Mouse (Mus musculus): Measurements from ENCODE around the gene Zbtb24. TPM values are rescaled to one million over a fixed set of nuclear protein-coding genes. Genes with fewer than 3 reads are reported as not detected.
A peak's percentile ranks its signal among the peaks of the same experiment; 100 is the strongest.

Gene Zbtb24
- total and polyA plus RNA-seq, 2 experiments from 2014 or later, result 15.5 to 17.2 TPM

- no peak overlapping the region for H3K27ac ChIP-seq (ENCODE audit: low read depth, low read length)
- no peak overlapping the region for H3K9ac ChIP-seq (replicated peaks; ENCODE audit: low read length, poor library complexity, severe bottlenecking)
- no peaks in the 10 kb centered on the region for H3K9me3 ChIP-seq (ENCODE audit: low read length)
- H3K27me3 ChIP-seq (ENCODE audit: insufficient read depth, low read length), result no peaks in the 10 kb centered on the region
- H3K4me3 ChIP-seq (ENCODE audit: low read depth, low read length), result no peak overlapping the region
- H3K4me1 ChIP-seq (ENCODE audit: insufficient read depth, low read length), result no peaks in the 10 kb centered on the region
- WGBS, result 97% methylated on average over 3 of the region's 3 CpGs
- peaks cover 6% of the 10 kb centered on the region; the same call in 1 of the 2 replicates for H3K36me3 ChIP-seq (ENCODE audit: insufficient read depth, low read length)
- no peak for TF ChIP-seq CTCF (IDR thresholded peaks at IDR 0.05)
- DNase-seq (ENCODE audit: low spot score), result no peak
- no peak overlapping the region for H3K4me2 ChIP-seq (ENCODE audit: low read depth, low read length, poor library complexity, severe bottlenecking)
- no peak for ATAC-seq (ENCODE audit: low FRiP score)
These were observed 29.8 kb downstream of the Zbtb24 start for GRCm38 (mm10) chr10:41479961-41480360.

GRCm38 (mm10) chr10:41480938-41481880, 31.0 kb downstream of the Zbtb24 start:
- no peaks in the 10 kb centered on the region for H3K27me3 ChIP-seq (ENCODE audit: insufficient read depth, low read length)
- WGBS, result 76% methylated on average over 33 of the region's 33 CpGs
- H3K4me1 ChIP-seq (ENCODE audit: insufficient read depth, low read length), result no peaks in the 10 kb centered on the region
- H3K9ac ChIP-seq (replicated peaks; ENCODE audit: low read length, poor library complexity, severe bottlenecking), result no peak overlapping the region
- H3K4me3 ChIP-seq (ENCODE audit: low read depth, low read length), result no peak overlapping the region
- H3K4me2 ChIP-seq (ENCODE audit: low read depth, low read length, poor library complexity, severe bottlenecking), result no peak overlapping the region
- H3K36me3 ChIP-seq (ENCODE audit: insufficient read depth, low read length), result peaks cover 13% of the 10 kb centered on the region; the same call in 1 of the 2 replicates
- H3K9me3 ChIP-seq (ENCODE audit: low read length), result no peaks in the 10 kb centered on the region
- DNase-seq (ENCODE audit: low spot score), result no peak
- no peak for TF ChIP-seq CTCF (IDR thresholded peaks at IDR 0.05)
- no peak for ATAC-seq (ENCODE audit: low FRiP score)
- H3K27ac ChIP-seq (ENCODE audit: low read depth, low read length), result no peak overlapping the region

GRCm38 (mm10) chr10:41482446-41482845, 32.3 kb downstream of the Zbtb24 start:
- no peak overlapping the region for H3K9ac ChIP-seq (replicated peaks; ENCODE audit: low read length, poor library complexity, severe bottlenecking)
- ATAC-seq (ENCODE audit: low FRiP score), result no peak
- H3K36me3 ChIP-seq (ENCODE audit: insufficient read depth, low read length), result peaks cover 19% of the 10 kb centered on the region; the same call in 1 of the 2 replicates
- H3K4me3 ChIP-seq (ENCODE audit: low read depth, low read length), result no peak overlapping the region
- peak; percentile 41 for DNase-seq (ENCODE audit: low spot score)
- H3K4me1 ChIP-seq (ENCODE audit: insufficient read depth, low read length), result no peaks in the 10 kb centered on the region
- no peak overlapping the region for H3K27ac ChIP-seq (ENCODE audit: low read depth, low read length)
- H3K9me3 ChIP-seq (ENCODE audit: low read length), result no peaks in the 10 kb centered on the region
- WGBS, result 82% methylated on average over 7 of the region's 7 CpGs
- H3K4me2 ChIP-seq (ENCODE audit: low read depth, low read length, poor library complexity, severe bottlenecking), result no peak overlapping the region
- TF ChIP-seq CTCF (IDR thresholded peaks at IDR 0.05), result no peak
- no peaks in the 10 kb centered on the region for H3K27me3 ChIP-seq (ENCODE audit: insufficient read depth, low read length)

GRCm38 (mm10) chr10:41485778-41486177, 35.6 kb downstream of the Zbtb24 start:
- Histone ChIP-seq H3K9ac (replicated peaks; ENCODE audit: low read length, poor library complexity, severe bottlenecking) (no peak overlapping the region), H3K36me3 (ENCODE audit: insufficient read depth, low read length) (peaks cover 19% of the 10 kb centered on the region; the same call in 1 of the 2 replicates), H3K4me3 (ENCODE audit: low read depth, low read length) (no peak overlapping the region), H3K4me1 (ENCODE audit: insufficient read depth, low read length) (no peaks in the 10 kb centered on the region; the same call in none of the 2 replicates), H3K9me3 (ENCODE audit: low read length) (no peaks in the 10 kb centered on the region), H3K4me2 (ENCODE audit: low read depth, low read length, poor library complexity, severe bottlenecking) (no peak overlapping the region), H3K27me3 (ENCODE audit: insufficient read depth, low read length) (no peaks in the 10 kb centered on the region), H3K27ac (ENCODE audit: low read depth, low read length) (no peak overlapping the region)
- DNase-seq (ENCODE audit: low spot score) (no peak), ATAC-seq (ENCODE audit: low FRiP score) (no peak)
- 91% methylated on average over 16 of the region's 16 CpGs for WGBS
- TF ChIP-seq CTCF (IDR thresholded peaks at IDR 0.05), result no peak

- Histone ChIP-seq H3K4me2 (ENCODE audit: low read depth, low read length, poor library complexity, severe bottlenecking) (no peak overlapping the region), H3K9me3 (ENCODE audit: low read length) (no peaks in the 10 kb centered on the region), H3K36me3 (ENCODE audit: insufficient read depth, low read length) (peaks cover 19% of the 10 kb centered on the region; the same call in 1 of the 2 replicates), H3K27ac (ENCODE audit: low read depth, low read length) (no peak overlapping the region), H3K4me1 (ENCODE audit: insufficient read depth, low read length) (no peaks in the 10 kb centered on the region; the same call in none of the 2 replicates), H3K4me3 (ENCODE audit: low read depth, low read length) (no peak overlapping the region), H3K27me3 (ENCODE audit: insufficient read depth, low read length) (no peaks in the 10 kb centered on the region), H3K9ac (replicated peaks; ENCODE audit: low read length, poor library complexity, severe bottlenecking) (no peak overlapping the region)
- ATAC-seq (ENCODE audit: low FRiP score) (no peak), DNase-seq (ENCODE audit: low spot score) (no peak)
- WGBS, result 62% methylated on average over 14 of the region's 14 CpGs
- TF ChIP-seq CTCF (IDR thresholded peaks at IDR 0.05), result no peak
These were observed 36.5 kb downstream of the Zbtb24 start for GRCm38 (mm10) chr10:41486506-41487170.
